Mouse (Mus musculus): Measurements from ENCODE around the gene Tpm1.

DNA sequence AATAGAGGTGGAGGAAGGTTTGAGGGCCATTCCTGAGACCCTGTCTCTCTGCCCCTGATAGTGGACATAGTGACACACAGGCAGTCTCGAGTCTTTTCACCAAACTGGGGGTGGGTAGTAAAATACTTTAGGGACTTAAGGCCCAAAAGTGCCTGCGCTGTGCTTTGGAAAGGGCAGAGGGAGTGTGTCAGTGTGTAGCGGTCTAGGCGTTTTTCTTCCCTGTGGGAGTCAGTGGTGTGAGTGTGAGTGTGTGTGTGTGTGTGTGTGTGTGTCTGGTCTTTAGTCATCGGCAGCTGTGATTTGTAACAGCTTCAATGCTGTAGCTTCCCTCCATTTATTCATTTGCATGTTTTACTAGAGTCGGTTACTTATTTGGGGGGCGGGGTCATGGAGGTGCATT lies 630 bp upstream of the Tpm1 start:
- TF ChIP-seq CTCF (IDR thresholded peaks at IDR 0.05; ENCODE audit: low read depth, low read length), result no peak
- no peak for TF ChIP-seq POLR2A (IDR thresholded peaks at IDR 0.05; ENCODE audit: extremely low read depth, insufficient read depth, low read length)

Measured in liver, adult 2 months (tissue).